Mouse (Mus musculus) erythroblast, embryonic 14.5 days (primary cell): ENCODE data around the gene Gm21897.

ENCODE experiments used
- GATA1 ChIP-seq: IDR thresholded peaks from 2 replicates; pipeline ENCODE4 v1.6.1; 2012; ENCODE audit warnings: low read length, inconsistent platforms, mixed read lengths
- TAL1 ChIP-seq: IDR thresholded peaks from 3 replicates; pipeline ENCODE4 v1.6.1; 2012; ENCODE audit warnings: low read length, inconsistent platforms, mixed read lengths

DNA sequence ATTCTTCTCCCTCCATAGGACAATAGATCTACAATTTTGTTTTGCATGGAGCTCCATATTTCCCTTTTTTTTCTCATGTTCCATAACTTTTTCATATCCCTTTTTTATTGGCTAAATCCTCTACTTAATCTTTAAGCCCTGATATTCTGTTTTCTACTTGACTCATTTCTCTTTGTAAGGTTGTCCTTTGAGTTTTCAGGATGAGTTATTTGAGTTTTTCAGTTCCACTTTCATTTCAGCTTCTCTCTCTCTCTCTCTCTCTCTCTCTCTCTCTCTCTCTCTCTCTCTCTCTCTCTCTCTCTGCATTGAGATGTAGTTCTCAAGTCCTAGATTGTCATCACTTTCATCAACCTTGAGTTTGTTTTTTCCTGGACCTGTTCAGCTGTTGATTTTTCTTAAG lies 17.3 kb downstream of the Gm21897 start:
- TF ChIP-seq GATA1 (no peak), TAL1 (no peak)
